8 mouse cellular contexts compared by ENCODE assay signal in genomic region chr11:100386586-100386985, GRCm38 (mm10). TPM values are rescaled to one million over a fixed set of nuclear protein-coding genes. Genes with fewer than 3 reads are reported as not detected.
DNase-seq lines count a peak whose midpoint lies in the region; ATAC-seq and TF ChIP-seq lines count a peak whose summit lies in the region.
"Had no signal": no experiment of that assay in that cellular context is flagged by ENCODE, and none has a peak within 500 bp of the region (broad histone marks: within the 10 kb centered on the region; RNA-seq: fewer than 3 reads in every experiment).

No protein-coding gene starts in this region.

- no peaks in the 10 kb centered on the region for H3K9me3 ChIP-seq in ES-Bruce4 (replicated peaks; ENCODE audit: control insufficient read depth, insufficient read depth, low read length, poor library complexity, severe bottlenecking)
- H3K9me3 ChIP-seq in lung, embryonic 15.5 days = no peaks in the 10 kb centered on the region
- H3K9me3 ChIP-seq: liver, embryonic 15.5 days had no signal

- DNase-seq in WW6 (ENCODE audit: low read depth, low spot score) (peak; percentile 71), adipocyte (ENCODE audit: low spot score) (no peak)
- peak; percentile 83 for DNase-seq in kidney, adult 2 months
- no peak for DNase-seq in embryo, embryonic 10 days (ENCODE audit: low spot score)

- H3K36me3 ChIP-seq in ES-Bruce4 (ENCODE audit: control insufficient read depth, insufficient read depth, low read length, poor library complexity, severe bottlenecking) = 0 out of 2 replicates have a peak, but pooled peaks cover 4% of the 10 kb centered on the region
- peaks cover 14% of the 10 kb centered on the region for H3K36me3 ChIP-seq in kidney, adult 2 months (ENCODE audit: control insufficient read depth, insufficient read depth, low read length)
- peaks cover 39% of the 10 kb centered on the region for H3K36me3 ChIP-seq in lung, embryonic 15.5 days

- ATAC-seq in lung, embryonic 15.5 days (ENCODE audit: borderline replicate concordance, extremely low read depth, low FRiP score, low TSS enrichment) = peak; percentile 53; the same call in 1 of the 2 replicates
- no peak for ATAC-seq in activated CD4-positive, CD25-positive, alpha-beta regulatory T cell, adult 4 months

- H3K4me1 ChIP-seq in ES-Bruce4 (ENCODE audit: control insufficient read depth, insufficient read depth, low read length) = peaks cover 21% of the 10 kb centered on the region
- H3K4me1 ChIP-seq in kidney, adult 2 months (ENCODE audit: control insufficient read depth, insufficient read depth, low read length) = peaks cover 44% of the 10 kb centered on the region
- H3K4me1 ChIP-seq in lung, embryonic 15.5 days = peaks cover 57% of the 10 kb centered on the region

- no peak for TF ChIP-seq POLR2A in ES-Bruce4 (IDR thresholded peaks at IDR 0.05; ENCODE audit: insufficient read depth, low read length)
- TF ChIP-seq POLR2A in kidney, adult 2 months (IDR thresholded peaks at IDR 0.05; ENCODE audit: low read depth, low read length) = no peak

- H3K27ac ChIP-seq in ES-Bruce4 (ENCODE audit: insufficient read depth, low read length) = peak overlapping the region; percentile 95
- peak overlapping the region; percentile 49 for H3K27ac ChIP-seq in kidney, adult 2 months (ENCODE audit: insufficient read depth, low read depth, low read length)
- peak overlapping the region; percentile 88 for H3K27ac ChIP-seq in lung, embryonic 15.5 days
- H3K27ac ChIP-seq: liver, embryonic 15.5 days had no signal

- TF ChIP-seq CTCF in ES-Bruce4 (IDR thresholded peaks at IDR 0.05; ENCODE audit: low read depth, low read length) = no peak
- TF ChIP-seq CTCF in kidney, adult 2 months (conservative IDR thresholded peaks at IDR 0.05; ENCODE audit: insufficient read depth, insufficient read length, low read depth, low read length) = no peak

- no peak overlapping the region for H3K4me3 ChIP-seq in ES-Bruce4 (ENCODE audit: low read depth, low read length)
- H3K4me3 ChIP-seq in kidney, adult 2 months (ENCODE audit: insufficient read depth, low read depth, low read length) = no peak overlapping the region
- H3K4me3 ChIP-seq in lung, embryonic 15.5 days = no peak overlapping the region
- H3K4me3 ChIP-seq: liver, embryonic 15.5 days had no signal

- peak overlapping the region; percentile 35; the same call in 1 of the 2 replicates for H3K4me2 ChIP-seq in lung, embryonic 15.5 days
- H3K4me2 ChIP-seq: liver, embryonic 15.5 days had no signal

- peak; percentile 90 for TF ChIP-seq EP300 in ES-Bruce4 (IDR thresholded peaks at IDR 0.05; ENCODE audit: insufficient read depth, low read depth, low read length)

- WGBS in kidney, adult 2 months = 36% methylated on average over 5 of the region's 5 CpGs
- 51% methylated on average over 5 of the region's 5 CpGs for WGBS in lung, embryonic 15.5 days

- H3K9ac ChIP-seq in ES-Bruce4 (ENCODE audit: low read depth, poor library complexity, severe bottlenecking) = no peak overlapping the region
- H3K9ac ChIP-seq in lung, embryonic 15.5 days = no peak overlapping the region; the same call in 1 of the 2 replicates
- H3K9ac ChIP-seq: liver, embryonic 15.5 days had no signal

- H3K27me3 ChIP-seq in ES-Bruce4 (ENCODE audit: control insufficient read depth, insufficient read depth, low read length, poor library complexity, severe bottlenecking) = no peaks in the 10 kb centered on the region
- H3K27me3 ChIP-seq in kidney, adult 2 months (replicated peaks; ENCODE audit: control insufficient read depth, insufficient read depth, low read length) = no peaks in the 10 kb centered on the region
- no peaks in the 10 kb centered on the region for H3K27me3 ChIP-seq in lung, embryonic 15.5 days
- H3K27me3 ChIP-seq: liver, embryonic 15.5 days had no signal

RNA-seq across cellular contexts. Expression of gene Jup, which starts 11.0 kb away (rescaled TPM):
- polyA plus RNA-seq in ES-Bruce4 (2011; ENCODE audit: insufficient read depth, insufficient read length, low read depth, missing spikeins) = 166 and 171 TPM in 2 replicates
- polyA plus RNA-seq in kidney, adult 2 months (2012; rRNA removed) = 220 and 229 TPM in 2 replicates
- 122 and 136 TPM in 2 replicates for polyA plus RNA-seq in lung, embryonic 15.5 days (2015; fragmentation: Nextera tagmentation; extraction: Ambion mirVana)
- 1 to 10 TPM in 1 of 2 experiments, under 1 TPM in 1; 0.19 to 1.5 TPM for polyA plus RNA-seq in activated CD4-positive, CD25-positive, alpha-beta regulatory T cell, adult 4 months (2017; shearing (Covaris generic))

RNA-seq across cellular contexts. Expression of gene P3h4, which starts 28.1 kb away (rescaled TPM):
- polyA plus RNA-seq in ES-Bruce4 (2011; ENCODE audit: insufficient read depth, insufficient read length, low read depth, missing spikeins) = 13.3 and 16.8 TPM in 2 replicates
- 11.9 and 13.9 TPM in 2 replicates for polyA plus RNA-seq in kidney, adult 2 months (2012; rRNA removed)
- 71.5 and 73.4 TPM in 2 replicates for polyA plus RNA-seq in lung, embryonic 15.5 days (2015; fragmentation: Nextera tagmentation; extraction: Ambion mirVana)
- not detected for polyA plus RNA-seq in activated CD4-positive, CD25-positive, alpha-beta regulatory T cell, adult 4 months (2017; shearing (Covaris generic))

RNA-seq across cellular contexts. Expression of gene Fkbp10, which starts 28.9 kb away (rescaled TPM):
- 22.5 and 24.3 TPM in 2 replicates for polyA plus RNA-seq in ES-Bruce4 (2011; ENCODE audit: insufficient read depth, insufficient read length, low read depth, missing spikeins)
- 12.5 and 15.9 TPM in 2 replicates for polyA plus RNA-seq in kidney, adult 2 months (2012; rRNA removed)
- polyA plus RNA-seq in lung, embryonic 15.5 days (2015; fragmentation: Nextera tagmentation; extraction: Ambion mirVana) = 142 and 143 TPM in 2 replicates
- not detected for polyA plus RNA-seq in activated CD4-positive, CD25-positive, alpha-beta regulatory T cell, adult 4 months (2017; shearing (Covaris generic))

RNA-seq across cellular contexts. Expression of gene Hap1, which starts 30.7 kb away (rescaled TPM):
- polyA plus RNA-seq in ES-Bruce4 (2011; ENCODE audit: insufficient read depth, insufficient read length, low read depth, missing spikeins) = 12.7 and 13.6 TPM in 2 replicates
- 3.0 and 3.6 TPM in 2 replicates for polyA plus RNA-seq in kidney, adult 2 months (2012; rRNA removed)
- 19.8 and 20.7 TPM in 2 replicates for polyA plus RNA-seq in lung, embryonic 15.5 days (2015; fragmentation: Nextera tagmentation; extraction: Ambion mirVana)
- under 1 TPM in 1 of 2 experiments, not detected in 1; 0.87 TPM for polyA plus RNA-seq in activated CD4-positive, CD25-positive, alpha-beta regulatory T cell, adult 4 months (2017; shearing (Covaris generic))

RNA-seq across cellular contexts. Expression of gene Gast, which starts 52.4 kb away (rescaled TPM):
- polyA plus RNA-seq in ES-Bruce4 (2011; ENCODE audit: insufficient read depth, insufficient read length, low read depth, missing spikeins) = not detected in 2 replicates
- not detected in 2 replicates for polyA plus RNA-seq in kidney, adult 2 months (2012; rRNA removed)
- polyA plus RNA-seq in lung, embryonic 15.5 days (2015; fragmentation: Nextera tagmentation; extraction: Ambion mirVana) = not detected in 2 replicates
- polyA plus RNA-seq in activated CD4-positive, CD25-positive, alpha-beta regulatory T cell, adult 4 months (2017; shearing (Covaris generic)) = not detected
- polyA plus RNA-seq: liver, embryonic 15.5 days had no signal

Comparison
In these comparisons a context has a peak if more than half of its experiments do, and no peak if none do; other contexts are left out.
1. DNase-seq: peak in WW6 (single experiment) and kidney, adult 2 months (single experiment); none in adipocyte (single experiment) and embryo, embryonic 10 days (single experiment).
2. RNA of gene Jup, which starts 11.0 kb away (polyA plus RNA-seq): 220 to 229 TPM in kidney, adult 2 months, 166 to 171 TPM in ES-Bruce4 and 122 to 136 TPM in lung, embryonic 15.5 days; 0.19 to 1.5 TPM in activated CD4-positive, CD25-positive, alpha-beta regulatory T cell, adult 4 months; every median in the first group is over 10 times any median in the second.
3. RNA of gene Fkbp10, which starts 28.9 kb away (polyA plus RNA-seq): 142 to 143 TPM in lung, embryonic 15.5 days, 22.5 to 24.3 TPM in ES-Bruce4 and 12.5 to 15.9 TPM in kidney, adult 2 months; not detected in activated CD4-positive, CD25-positive, alpha-beta regulatory T cell, adult 4 months; every median in the first group is over 10 times any median in the second.
4. Peak in every context shown above with its lines, with median percentiles within 50 percentile points of each other: H3K27ac ChIP-seq.